Mouse (Mus musculus): ENCODE measurements around the gene Hsf4. TPM values are rescaled to one million over a fixed set of nuclear protein-coding genes. Genes with fewer than 3 reads are reported as not detected.

The Hsf4 gene
- polyA plus RNA-seq, 1 experiment = 25.1 TPM

DNA sequence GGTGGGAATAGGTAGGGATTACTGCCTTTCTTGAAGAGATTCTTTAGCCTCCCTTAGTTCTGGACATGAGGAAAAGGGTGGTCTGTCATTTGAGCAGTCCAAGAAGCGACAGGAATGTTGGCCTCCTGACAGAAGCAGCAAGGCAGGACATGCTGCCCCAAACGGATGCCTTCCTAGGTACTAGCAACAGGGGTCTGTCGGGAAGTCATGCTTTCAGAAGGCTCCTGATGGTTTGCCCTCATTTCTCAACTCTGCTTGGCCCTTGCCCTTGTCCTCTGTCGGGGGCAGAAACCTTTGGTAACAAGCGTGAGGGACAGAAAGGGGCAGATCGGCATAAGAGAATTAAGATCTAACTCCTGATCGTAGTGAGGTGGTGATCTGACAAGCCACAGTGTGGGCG, 40.5 kb downstream of the Hsf4 start:
- H3K27ac ChIP-seq (ENCODE audit: insufficient read depth, low read length) = no peak overlapping the region
- H3K4me3 ChIP-seq (ENCODE audit: insufficient read depth, low read length) = no peak overlapping the region
- peaks cover 3% of the 10 kb centered on the region; the same call in 1 of the 2 replicates for H3K4me1 ChIP-seq (ENCODE audit: control insufficient read depth, insufficient read depth, low read length)
- TF ChIP-seq POLR2A (IDR thresholded peaks at IDR 0.05; ENCODE audit: extremely low read depth, insufficient read depth, low read length) (no peak), CTCF (IDR thresholded peaks at IDR 0.05; ENCODE audit: extremely low read depth, insufficient read depth, low read length) (no peak)

DNA sequence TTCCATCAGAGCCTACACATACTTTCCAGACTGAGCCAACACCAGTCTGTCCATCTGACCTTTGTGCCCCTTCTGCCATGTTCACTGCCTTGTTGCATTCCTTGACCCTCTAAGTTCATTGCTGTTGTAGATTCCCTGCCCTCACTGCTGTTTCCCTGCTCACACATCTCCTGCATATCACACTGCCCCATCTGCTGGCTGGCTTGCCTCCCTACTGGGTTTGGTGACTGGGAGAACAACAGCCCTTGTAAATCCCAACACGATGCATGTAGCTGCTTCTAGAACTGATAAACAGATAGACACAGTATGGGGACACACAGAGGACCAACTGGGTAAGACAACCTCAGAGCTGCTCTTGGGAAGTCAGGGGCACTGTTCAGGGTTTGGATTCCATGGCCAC, 42.1 kb downstream of the Hsf4 start:
- Histone ChIP-seq H3K4me3 (ENCODE audit: insufficient read depth, low read length) (no peak overlapping the region), H3K27ac (ENCODE audit: insufficient read depth, low read length) (no peak overlapping the region), H3K4me1 (ENCODE audit: control insufficient read depth, insufficient read depth, low read length) (peaks cover under 1% of the 10 kb centered on the region; the same call in 1 of the 2 replicates)
- TF ChIP-seq POLR2A (IDR thresholded peaks at IDR 0.05; ENCODE audit: extremely low read depth, insufficient read depth, low read length) (no peak), CTCF (IDR thresholded peaks at IDR 0.05; ENCODE audit: extremely low read depth, insufficient read depth, low read length) (no peak)

DNA sequence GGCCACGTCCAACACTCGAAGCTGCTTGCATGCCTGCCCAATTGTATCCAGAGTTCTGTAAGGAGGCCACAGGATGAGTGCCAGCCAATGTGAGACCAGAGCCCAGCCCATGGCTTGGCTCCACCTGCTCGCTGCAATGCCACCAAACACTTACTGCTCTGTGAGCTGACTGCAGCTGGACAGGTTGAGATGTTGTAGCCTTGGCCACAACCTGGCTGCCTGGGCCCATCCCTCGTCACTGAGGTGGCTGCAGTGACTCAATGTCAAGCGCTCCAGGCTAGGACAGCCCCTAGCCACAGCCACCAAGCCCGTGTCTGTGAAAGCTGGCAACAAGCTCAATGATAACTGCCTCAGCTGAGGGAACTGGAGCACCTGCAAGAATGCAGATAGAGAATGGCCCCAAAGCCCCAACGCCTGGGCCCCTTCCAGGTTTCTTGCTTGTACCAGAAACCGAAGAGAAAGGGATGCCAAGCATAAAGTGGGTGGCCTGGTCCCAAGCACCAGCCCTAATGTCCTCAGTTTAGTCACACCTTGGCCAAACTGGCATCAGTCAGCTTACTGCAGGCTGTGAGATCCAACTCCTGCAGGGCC, 43.4 kb downstream of the Hsf4 start:
- Histone ChIP-seq H3K4me3 (ENCODE audit: insufficient read depth, low read length) (no peak overlapping the region), H3K4me1 (ENCODE audit: control insufficient read depth, insufficient read depth, low read length) (no peaks in the 10 kb centered on the region)
- TF ChIP-seq CTCF (IDR thresholded peaks at IDR 0.05; ENCODE audit: extremely low read depth, insufficient read depth, low read length) (no peak), POLR2A (IDR thresholded peaks at IDR 0.05; ENCODE audit: extremely low read depth, insufficient read depth, low read length) (no peak)

DNA sequence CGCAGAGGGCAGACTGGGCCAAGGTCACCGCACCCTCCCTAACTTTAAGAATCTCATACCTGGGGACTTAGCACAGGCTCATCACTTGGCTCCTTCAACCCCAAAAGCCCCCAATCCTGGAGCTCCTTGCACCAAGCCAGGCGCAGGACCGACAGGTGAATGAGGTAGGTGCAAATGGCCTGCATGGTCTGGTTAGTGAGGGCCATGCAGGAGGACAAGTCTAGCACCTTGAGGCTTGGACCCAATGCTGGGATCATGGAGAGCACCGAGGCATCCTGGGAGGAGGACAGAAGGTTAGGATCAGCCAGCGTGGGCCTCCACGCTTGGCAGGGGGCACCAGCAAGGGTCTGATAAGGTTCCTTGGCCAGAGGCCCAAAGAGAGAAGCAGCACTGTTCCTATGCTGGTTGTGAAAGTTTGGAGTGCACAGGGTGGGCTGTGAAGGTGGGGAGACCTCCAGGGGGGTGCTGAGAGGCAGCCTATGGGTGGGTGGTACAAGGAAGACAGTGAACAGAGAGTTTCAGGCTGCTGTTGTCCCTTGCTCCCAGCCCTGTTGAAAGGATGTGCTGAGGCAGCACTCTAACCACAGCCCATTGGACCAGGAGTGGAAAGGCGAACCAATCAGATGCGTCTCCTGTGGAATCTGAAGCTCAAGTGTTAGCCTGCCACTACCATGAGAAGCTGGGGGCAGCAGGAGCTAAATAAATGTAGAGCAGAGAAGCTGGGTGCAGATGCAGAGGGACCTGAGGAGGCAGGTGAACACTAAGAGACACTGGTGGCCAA, 44.2 kb downstream of the Hsf4 start:
- H3K4me3 ChIP-seq (ENCODE audit: insufficient read depth, low read length) = no peak overlapping the region
- peaks cover 1% of the 10 kb centered on the region; the same call in 1 of the 2 replicates for H3K4me1 ChIP-seq (ENCODE audit: control insufficient read depth, insufficient read depth, low read length)
- H3K27ac ChIP-seq (ENCODE audit: insufficient read depth, low read length) = no peak overlapping the region
- TF ChIP-seq POLR2A (IDR thresholded peaks at IDR 0.05; ENCODE audit: extremely low read depth, insufficient read depth, low read length) = no peak
- no peak for TF ChIP-seq CTCF (IDR thresholded peaks at IDR 0.05; ENCODE audit: extremely low read depth, insufficient read depth, low read length)

More for the DNA sequence above, 43.4 kb downstream of the Hsf4 start:
- H3K27ac ChIP-seq (ENCODE audit: insufficient read depth, low read length) = no peak overlapping the region

DNA sequence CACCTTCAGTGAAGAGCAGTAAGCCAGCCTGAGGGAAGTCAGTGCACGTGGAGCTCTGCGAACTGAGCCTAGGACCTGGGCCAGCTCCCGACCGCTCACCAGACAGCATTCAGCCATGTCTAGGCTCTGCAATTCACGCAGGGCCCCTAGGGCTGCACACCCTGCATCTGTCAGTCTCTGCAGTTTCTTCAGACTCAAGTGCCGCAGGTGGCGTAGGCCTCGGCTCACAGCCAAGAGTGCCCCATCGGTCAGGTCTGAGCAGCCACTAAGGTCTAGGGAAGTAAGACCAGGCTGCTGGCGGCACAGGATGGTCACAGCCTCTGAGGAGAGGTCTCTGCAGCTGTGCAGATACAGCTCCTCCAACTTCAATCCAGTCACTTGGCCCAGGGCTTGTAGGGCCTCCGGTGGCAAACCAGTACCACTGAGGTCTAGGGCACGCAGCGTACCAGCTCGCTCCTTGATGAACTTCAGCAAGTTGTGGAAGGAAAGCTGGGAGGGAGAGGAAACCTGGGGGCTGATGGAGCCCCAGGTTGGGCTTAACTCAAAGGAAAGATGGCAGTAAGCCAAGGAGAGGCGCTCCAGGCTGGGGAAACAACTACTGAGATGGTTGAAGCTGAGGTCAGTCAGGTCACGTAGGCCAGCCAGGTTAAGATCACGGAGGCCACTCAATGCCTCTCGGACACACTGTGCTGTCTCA, 45.6 kb downstream of the Hsf4 start:
- TF ChIP-seq POLR2A (IDR thresholded peaks at IDR 0.05; ENCODE audit: extremely low read depth, insufficient read depth, low read length) = no peak
- TF ChIP-seq CTCF (IDR thresholded peaks at IDR 0.05; ENCODE audit: extremely low read depth, insufficient read depth, low read length) = no peak
- H3K4me1 ChIP-seq (ENCODE audit: control insufficient read depth, insufficient read depth, low read length) = peaks cover 1% of the 10 kb centered on the region; the same call in 1 of the 2 replicates
- H3K4me3 ChIP-seq (ENCODE audit: insufficient read depth, low read length) = no peak overlapping the region
- H3K27ac ChIP-seq (ENCODE audit: insufficient read depth, low read length) = no peak overlapping the region

DNA sequence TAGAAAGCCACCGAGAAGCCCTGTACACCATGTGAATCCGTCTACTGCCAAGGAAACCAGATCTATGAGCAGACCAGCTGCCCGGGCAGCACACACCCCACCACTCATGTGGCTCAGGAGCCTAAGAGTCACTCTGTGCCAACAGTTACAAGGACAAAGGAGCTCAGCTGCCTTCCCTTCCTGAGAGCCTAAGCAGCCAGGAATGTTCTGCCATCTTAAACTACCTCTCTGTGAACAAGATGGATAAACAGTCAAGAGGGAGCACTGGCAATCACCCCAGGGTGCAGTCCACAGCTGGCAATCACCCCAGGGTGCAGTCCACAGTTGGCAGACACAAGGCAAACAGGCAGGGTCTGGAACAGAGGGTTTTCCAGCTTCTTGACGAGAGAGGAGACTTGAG, 48.3 kb downstream of the Hsf4 start:
- no peak overlapping the region for H3K4me3 ChIP-seq (ENCODE audit: insufficient read depth, low read length)
- peaks cover 1% of the 10 kb centered on the region; the same call in 1 of the 2 replicates for H3K4me1 ChIP-seq (ENCODE audit: control insufficient read depth, insufficient read depth, low read length)
- H3K27ac ChIP-seq (ENCODE audit: insufficient read depth, low read length) = no peak overlapping the region
- TF ChIP-seq CTCF (IDR thresholded peaks at IDR 0.05; ENCODE audit: extremely low read depth, insufficient read depth, low read length) (no peak), POLR2A (IDR thresholded peaks at IDR 0.05; ENCODE audit: extremely low read depth, insufficient read depth, low read length) (no peak)

DNA sequence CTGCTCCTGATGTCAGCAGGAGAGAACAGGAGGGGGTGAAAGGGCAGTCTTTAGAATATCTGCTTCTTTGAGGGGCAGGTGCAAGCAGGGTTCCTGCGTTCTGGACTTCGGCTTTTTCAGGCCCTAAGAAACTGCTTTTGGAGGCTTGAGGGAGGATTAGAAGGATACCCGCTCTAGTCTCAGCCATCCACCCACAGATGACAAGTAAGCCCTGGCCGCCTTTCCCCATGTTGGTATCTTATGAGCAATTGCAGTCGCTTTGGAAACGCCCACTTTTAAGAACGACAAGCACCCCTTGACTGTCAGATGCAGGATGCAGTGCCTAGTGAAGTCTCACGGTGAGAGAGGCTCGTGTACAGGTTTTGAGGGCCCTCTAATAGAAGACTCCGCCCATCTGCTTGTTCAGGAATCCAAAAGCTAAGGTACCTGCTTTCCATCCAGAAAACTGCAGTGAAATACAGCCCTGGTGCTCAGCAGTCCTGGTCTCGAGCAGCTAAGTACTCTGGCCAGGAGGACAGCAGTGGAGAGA, 49.1 kb downstream of the Hsf4 start:
- Histone ChIP-seq H3K27ac (ENCODE audit: insufficient read depth, low read length) (no peak overlapping the region), H3K4me1 (ENCODE audit: control insufficient read depth, insufficient read depth, low read length) (peaks cover 1% of the 10 kb centered on the region; the same call in 1 of the 2 replicates)

DNA sequence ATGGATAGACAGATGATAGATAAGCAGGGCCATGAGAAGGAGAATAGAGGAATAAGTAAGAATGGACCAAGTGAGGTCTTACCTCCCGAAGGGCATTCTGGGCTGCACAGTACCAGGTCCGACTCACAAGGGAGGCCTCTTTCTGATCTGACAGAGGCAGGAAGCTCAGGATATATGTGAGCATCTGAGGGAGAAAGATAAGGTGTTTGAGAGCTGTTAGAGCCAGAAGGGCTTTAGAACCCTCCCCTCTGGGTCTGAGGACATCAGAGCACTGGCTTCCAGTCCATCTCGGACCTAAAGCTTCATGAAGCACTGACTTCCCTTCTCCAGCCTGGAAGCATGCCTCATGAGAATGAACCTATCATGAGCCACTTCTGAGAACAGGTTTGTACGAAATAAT, 53.6 kb downstream of the Hsf4 start:
- Histone ChIP-seq H3K27ac (ENCODE audit: insufficient read depth, low read length) (no peak overlapping the region), H3K4me1 (ENCODE audit: control insufficient read depth, insufficient read depth, low read length) (peaks cover 8% of the 10 kb centered on the region; the same call in 1 of the 2 replicates), H3K4me3 (ENCODE audit: insufficient read depth, low read length) (no peak overlapping the region)
- TF ChIP-seq POLR2A (IDR thresholded peaks at IDR 0.05; ENCODE audit: extremely low read depth, insufficient read depth, low read length) (no peak), CTCF (IDR thresholded peaks at IDR 0.05; ENCODE audit: extremely low read depth, insufficient read depth, low read length) (no peak)

More for the DNA sequence above, 49.1 kb downstream of the Hsf4 start:
- no peak for TF ChIP-seq CTCF (IDR thresholded peaks at IDR 0.05; ENCODE audit: extremely low read depth, insufficient read depth, low read length)
- TF ChIP-seq POLR2A (IDR thresholded peaks at IDR 0.05; ENCODE audit: extremely low read depth, insufficient read depth, low read length) = no peak
- no peak overlapping the region for H3K4me3 ChIP-seq (ENCODE audit: insufficient read depth, low read length)

Other genes with a start within 250 kb of the Hsf4 start
- gene Ces3a, start 221.2 kb upstream of the Hsf4 start, polyA plus RNA-seq (2012; rRNA removed) = not detected in 2 replicates
- not detected in 2 replicates for gene Ces3b, start 186.0 kb upstream of the Hsf4 start, polyA plus RNA-seq (2012; rRNA removed)
- not detected in 2 replicates for gene Ces4a, start 138.0 kb upstream of the Hsf4 start, polyA plus RNA-seq (2012; rRNA removed)
- 17.7 and 18.5 TPM in 2 replicates for gene Cbfb, start 99.1 kb upstream of the Hsf4 start, polyA plus RNA-seq (2012; rRNA removed)
- gene D230025D16Rik, start 44.7 kb upstream of the Hsf4 start, polyA plus RNA-seq (2012; rRNA removed) = 39.4 and 39.5 TPM in 2 replicates
- gene B3gnt9, start 14.6 kb upstream of the Hsf4 start, polyA plus RNA-seq (2012; rRNA removed) = 5.2 and 5.5 TPM in 2 replicates
- gene Tradd, start 5.2 kb upstream of the Hsf4 start, polyA plus RNA-seq (2012; rRNA removed) = 7.6 and 8.3 TPM in 2 replicates
- 2.0 and 2.2 TPM in 2 replicates for gene Fbxl8, start 5.2 kb upstream of the Hsf4 start, polyA plus RNA-seq (2012; rRNA removed)
- gene Nol3, start 6.3 kb downstream of the Hsf4 start, polyA plus RNA-seq (2012; rRNA removed) = 14.3 and 15.5 TPM in 2 replicates
- gene 4931428F04Rik, start 20.1 kb downstream of the Hsf4 start, polyA plus RNA-seq (2012; rRNA removed) = 24.3 and 26.3 TPM in 2 replicates
- 1.4 and 1.9 TPM in 2 replicates for gene Exoc3l, start 26.3 kb downstream of the Hsf4 start, polyA plus RNA-seq (2012; rRNA removed)
- gene E2f4, start 27.9 kb downstream of the Hsf4 start, polyA plus RNA-seq (2012; rRNA removed) = 63.4 and 65.6 TPM in 2 replicates
- gene Elmo3, start 35.8 kb downstream of the Hsf4 start, polyA plus RNA-seq (2012; rRNA removed) = 2.4 and 2.9 TPM in 2 replicates
- 3.7 and 4.3 TPM in 2 replicates for gene Lrrc29, start 56.5 kb downstream of the Hsf4 start, polyA plus RNA-seq (2012; rRNA removed)
- 71.5 and 78.1 TPM in 2 replicates for gene Tmem208, start 56.6 kb downstream of the Hsf4 start, polyA plus RNA-seq (2012; rRNA removed)
- 3.4 and 3.5 TPM in 2 replicates for gene Fhod1, start 78.2 kb downstream of the Hsf4 start, polyA plus RNA-seq (2012; rRNA removed)
- 33.7 and 33.8 TPM in 2 replicates for gene Slc9a5, start 79.0 kb downstream of the Hsf4 start, polyA plus RNA-seq (2012; rRNA removed)
- 3.0 and 3.2 TPM in 2 replicates for gene Plekhg4, start 103.5 kb downstream of the Hsf4 start, polyA plus RNA-seq (2012; rRNA removed)
- not detected in 2 replicates for gene Kctd19, start 143.7 kb downstream of the Hsf4 start, polyA plus RNA-seq (2012; rRNA removed)
- 0.64 and 0.94 TPM in 2 replicates for gene Lrrc36, start 143.8 kb downstream of the Hsf4 start, polyA plus RNA-seq (2012; rRNA removed)
- gene Tppp3, start 201.7 kb downstream of the Hsf4 start, polyA plus RNA-seq (2012; rRNA removed) = 77.9 and 93.2 TPM in 2 replicates
- gene Zdhhc1, start 227.1 kb downstream of the Hsf4 start, polyA plus RNA-seq (2012; rRNA removed) = 63.6 and 66.2 TPM in 2 replicates
- gene Hsd11b2, start 249.0 kb downstream of the Hsf4 start, polyA plus RNA-seq (2012; rRNA removed) = not detected in 2 replicates

Measured in cortical plate, adult 2 months (tissue).